Mouse (Mus musculus) myocyte (in vitro differentiated cells): ENCODE measurements at regions not wholly inside any gene's neighbourhood (a gene's known extent, or its start where the extent isn't known, plus 50 kb on each side); places are given as distances from the start of the nearest gene placed in this dataset.

Experiments used
- H3K27me3 ChIP-seq: one replicate; pipeline ENCODE4 v1.6.1; 2011; ENCODE audit not compliant: control insufficient read depth, insufficient read depth, insufficient read length
- H3K36me3 ChIP-seq: one replicate; pipeline ENCODE4 v1.6.1; 2011; ENCODE audit not compliant: control insufficient read depth, insufficient read depth
- H3K4me2 ChIP-seq: one replicate; pipeline ENCODE4 v1.6.1; 2011; ENCODE audit warnings: low read depth, control low read depth
- H3K4me3 ChIP-seq: one replicate; pipeline ENCODE4 v1.5.1; 2011; ENCODE audit warnings: mild to moderate bottlenecking, control low read depth, moderate library complexity
- H3K79me2 ChIP-seq: one replicate; pipeline ENCODE4 v1.6.1; 2011; ENCODE audit not compliant: control insufficient read depth, insufficient read depth
- H3ac ChIP-seq: one replicate; pipeline ENCODE4 v1.6.1; 2011; ENCODE audit not compliant: control insufficient read depth, insufficient read length
- CEBPB ChIP-seq: IDR thresholded peaks from 2 replicates; pipeline ENCODE4 v1.6.1; 2011; ENCODE audit warnings: mild to moderate bottlenecking, moderate library complexity; ENCODE audit not compliant: poor library complexity, insufficient read depth, severe bottlenecking
- E2F4 ChIP-seq: IDR thresholded peaks from one replicate; pipeline ENCODE4 v1.6.1; 2011; ENCODE audit warnings: mild to moderate bottlenecking, control low read depth, moderate library complexity; ENCODE audit not compliant: insufficient read depth
- MAX ChIP-seq: IDR thresholded peaks from one replicate; pipeline ENCODE4 v1.6.1; 2011; ENCODE audit warnings: low read depth, mild to moderate bottlenecking, control low read depth
- MYOD1 ChIP-seq, 3 experiments: IDR thresholded peaks; one replicate each; pipeline ENCODE4 v1.6.1; 2011; ENCODE audit warnings: control low read depth in 2 of 3, low read depth in 2 of 3, mild to moderate bottlenecking in 2 of 3, moderate library complexity in 1 of 3; ENCODE audit not compliant: insufficient read length in 2 of 3, control insufficient read depth in 1 of 3
- MYOG ChIP-seq, 3 experiments: IDR thresholded peaks; one replicate each; pipeline ENCODE4 v1.6.1; 2011; ENCODE audit warnings: control low read depth in 2 of 3, low read depth in 2 of 3, mild to moderate bottlenecking in 2 of 3; ENCODE audit not compliant: insufficient read length in 2 of 3, control insufficient read depth in 1 of 3, insufficient read depth in 1 of 3
- POLR2A ChIP-seq: IDR thresholded peaks from one replicate; pipeline ENCODE4 v1.6.1; 2011; ENCODE audit warnings: low read depth, mild to moderate bottlenecking, control low read depth, moderate library complexity; ENCODE audit not compliant: insufficient read length
- POLR2AphosphoS2 ChIP-seq: IDR thresholded peaks from one replicate; pipeline ENCODE4 v1.6.1; 2011; ENCODE audit warnings: low read depth, control low read depth; ENCODE audit not compliant: insufficient read length
- REST ChIP-seq: IDR thresholded peaks from one replicate; pipeline ENCODE4 v1.6.1; 2011; ENCODE audit warnings: mild to moderate bottlenecking, control low read depth, moderate library complexity; ENCODE audit not compliant: insufficient read depth, insufficient read length
- SRF ChIP-seq: IDR thresholded peaks from one replicate; pipeline ENCODE4 v1.6.1; 2011; ENCODE audit warnings: low read depth; ENCODE audit not compliant: control insufficient read depth, insufficient read length
- TCF12 ChIP-seq: IDR thresholded peaks from one replicate; pipeline ENCODE4 v1.6.1; 2011; ENCODE audit warnings: mild to moderate bottlenecking, control low read depth; ENCODE audit not compliant: poor library complexity, insufficient read depth, severe bottlenecking
- TCF3 ChIP-seq: IDR thresholded peaks from one replicate; pipeline ENCODE4 v1.6.1; 2011; ENCODE audit warnings: low read depth, control low read depth; ENCODE audit not compliant: insufficient read length
- USF1 ChIP-seq: IDR thresholded peaks from one replicate; pipeline ENCODE4 v1.6.1; 2011; ENCODE audit warnings: low read depth, mild to moderate bottlenecking, control low read depth, moderate library complexity

DNA sequence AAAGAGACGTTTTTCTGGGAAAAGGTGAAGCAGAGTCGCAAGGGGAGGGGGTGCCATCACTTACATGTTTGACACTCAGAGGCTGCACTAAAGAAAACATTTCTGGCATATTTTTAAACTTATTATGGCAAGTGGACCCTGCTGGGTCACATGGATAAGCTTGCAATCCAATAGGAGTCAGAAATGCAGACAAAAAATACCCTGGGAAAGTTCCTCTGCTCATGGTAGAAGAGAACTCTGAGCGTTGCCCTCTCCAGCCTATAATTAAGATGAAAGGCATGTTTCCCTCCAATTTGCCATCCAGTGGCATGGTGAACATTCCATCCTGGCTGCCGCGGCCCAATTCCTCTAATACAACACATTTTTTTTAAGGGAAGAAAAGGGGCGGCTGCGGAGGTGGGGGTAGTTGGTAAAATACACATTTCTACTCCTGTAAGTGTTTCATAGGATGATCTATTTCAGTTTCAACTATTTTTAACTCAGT is 250.6 kb downstream of the Tgfb2 start:
- no peak overlapping the region for H3K4me3 ChIP-seq
- no peak for TF ChIP-seq E2F4
- TF ChIP-seq CEBPB = no peak
- no peak for TF ChIP-seq TCF3
- no peak for TF ChIP-seq MYOD1 (IDR thresholded peaks at IDR 0.05; ENCODE audit: control insufficient read depth in 1 of 3, insufficient read length in 2 of 3, low read depth in 2 of 3)

GRCm38 (mm10) chr1:186454393-186455085 is 251.2 kb downstream of the Tgfb2 start:
- TF ChIP-seq USF1 = peak; percentile 28
- TF ChIP-seq TCF12 = no peak

More for the DNA sequence above, 250.6 kb downstream of the Tgfb2 start:
- H3K79me2 ChIP-seq = no peaks in the 10 kb centered on the region
- H3K27me3 ChIP-seq = no peaks in the 10 kb centered on the region
- H3K36me3 ChIP-seq = no peaks in the 10 kb centered on the region
- peak overlapping the region; percentile 66 for H3K4me2 ChIP-seq
- H3ac ChIP-seq = no peak overlapping the region

GRCm38 (mm10) chr1:186448841-186449650 is 256.7 kb downstream of the Tgfb2 start:
- Histone ChIP-seq H3K4me3 (no peak overlapping the region), H3K79me2 (no peaks in the 10 kb centered on the region), H3ac (no peak overlapping the region), H3K36me3 (no peaks in the 10 kb centered on the region), H3K27me3 (no peaks in the 10 kb centered on the region), H3K4me2 (peak overlapping the region; percentile 72)
- TF ChIP-seq E2F4 (no peak), CEBPB (no peak), MYOD1 (IDR thresholded peaks at IDR 0.05; ENCODE audit: control insufficient read depth in 1 of 3, insufficient read length in 2 of 3, low read depth in 2 of 3) (peak in 2 of 3 experiments; percentile 51 to 75), REST (no peak), MYOG (IDR thresholded peaks at IDR 0.05; ENCODE audit: control insufficient read depth in 1 of 3, insufficient read depth in 1 of 3, insufficient read length in 2 of 3, low read depth in 2 of 3) (peak in 2 of 3 experiments; percentile 14 to 83), TCF3 (no peak), POLR2A (peak; percentile 42)

More at GRCm38 (mm10) chr1:186454393-186455085, 251.2 kb downstream of the Tgfb2 start:
- H3K79me2 ChIP-seq = no peaks in the 10 kb centered on the region
- H3K36me3 ChIP-seq = no peaks in the 10 kb centered on the region
- peak overlapping the region; percentile 66 for H3K4me2 ChIP-seq
- H3ac ChIP-seq = no peak overlapping the region
- H3K27me3 ChIP-seq = no peaks in the 10 kb centered on the region
- H3K4me3 ChIP-seq = no peak overlapping the region

GRCm38 (mm10) chr1:186447521-186447920 is 258.3 kb downstream of the Tgfb2 start:
- H3ac ChIP-seq = no peak overlapping the region
- H3K27me3 ChIP-seq = no peaks in the 10 kb centered on the region
- H3K79me2 ChIP-seq = no peaks in the 10 kb centered on the region
- no peak overlapping the region for H3K4me2 ChIP-seq
- H3K4me3 ChIP-seq = no peak overlapping the region
- no peaks in the 10 kb centered on the region for H3K36me3 ChIP-seq
- TF ChIP-seq MYOG (IDR thresholded peaks at IDR 0.05; ENCODE audit: control insufficient read depth in 1 of 3, insufficient read depth in 1 of 3, insufficient read length in 2 of 3, low read depth in 2 of 3) (no peak), POLR2AphosphoS2 (no peak), TCF3 (no peak), REST (no peak), MYOD1 (IDR thresholded peaks at IDR 0.05; ENCODE audit: control insufficient read depth in 1 of 3, insufficient read length in 2 of 3, low read depth in 2 of 3) (no peak), SRF (no peak), MAX (no peak)

- Histone ChIP-seq H3K4me3 (no peak overlapping the region), H3K36me3 (no peaks in the 10 kb centered on the region), H3K4me2 (peak overlapping the region; percentile 49), H3K27me3 (no peaks in the 10 kb centered on the region), H3ac (no peak overlapping the region), H3K79me2 (no peaks in the 10 kb centered on the region)
- TF ChIP-seq TCF3 (no peak), REST (no peak), USF1 (peak; percentile 40), TCF12 (no peak), E2F4 (no peak), MYOD1 (IDR thresholded peaks at IDR 0.05; ENCODE audit: control insufficient read depth in 1 of 3, insufficient read length in 2 of 3, low read depth in 2 of 3) (peak in 2 of 3 experiments; percentile 13 to 52), MAX (no peak), SRF (no peak), MYOG (IDR thresholded peaks at IDR 0.05; ENCODE audit: control insufficient read depth in 1 of 3, insufficient read depth in 1 of 3, insufficient read length in 2 of 3, low read depth in 2 of 3) (peak in 1 of 3 experiments; percentile 65), POLR2A (no peak), POLR2AphosphoS2 (no peak), CEBPB (0 out of 2 replicates have a peak, but pooled peaks have one; percentile 39)
Observed at GRCm38 (mm10) chr1:186444701-186445131, 261.1 kb downstream of the Tgfb2 start.
